Mouse (Mus musculus) liver, embryonic 12.5 days (tissue): ENCODE results near the gene Rpl36a. TPM values are rescaled to one million over a fixed set of nuclear protein-coding genes. Genes with fewer than 3 reads are reported as not detected.
A peak's percentile ranks its signal among the peaks of the same experiment; 100 is the strongest.
"Not testable (repeated sequence)": the region's sequence is repeated elsewhere in the genome, so short reads cannot be mapped to it uniquely, and the experiment has no call there.

Experiments
- ATAC-seq: fragments of 200-750 bp; cut with Nextera tagmentation; 2 replicates; pipeline ENCODE4 v1.8.0; 2017; ENCODE audit warnings: moderate number of reproducible peaks, mild to moderate bottlenecking, moderate library complexity
- H3K27ac ChIP-seq: fragments of 300-500 bp; sonication (generic); 2 replicates; pipeline ENCODE4 v1.5.1; 2016; ENCODE audit warnings: mild to moderate bottlenecking
- H3K27me3 ChIP-seq: fragments of 300-500 bp; sonication (generic); replicated peaks from 2 replicates; pipeline ENCODE4 v1.6.1; 2016; ENCODE audit warnings: mild to moderate bottlenecking, moderate library complexity
- H3K36me3 ChIP-seq: fragments of 300-500 bp; sonication (generic); 2 replicates; pipeline ENCODE4 v1.6.1; 2016; ENCODE audit warnings: mild to moderate bottlenecking, moderate library complexity
- H3K4me1 ChIP-seq: fragments of 300-500 bp; sonication (generic); 2 replicates; pipeline ENCODE4 v1.6.1; 2016
- H3K4me2 ChIP-seq: fragments of 300-500 bp; sonication (generic); 2 replicates; pipeline ENCODE4 v1.6.1; 2016; ENCODE audit warnings: mild to moderate bottlenecking, moderate library complexity
- H3K4me3 ChIP-seq: fragments of 300-500 bp; sonication (generic); 2 replicates; pipeline ENCODE4 v1.5.1; 2016; ENCODE audit warnings: mild to moderate bottlenecking, moderate library complexity
- H3K9ac ChIP-seq: fragments of 300-500 bp; sonication (generic); 2 replicates; pipeline ENCODE4 v1.6.1; 2016; ENCODE audit warnings: mild to moderate bottlenecking, moderate library complexity
- H3K9me3 ChIP-seq: fragments of 300-500 bp; sonication (generic); replicated peaks from 2 replicates; pipeline ENCODE4 v1.6.1; 2016; ENCODE audit warnings: mild to moderate bottlenecking, moderate library complexity
- WGBS: fragments of 180-500 bp; shearing (Covaris S2); methylation state at CpG from one replicate; pipeline ENCODE4 v1.1.7; 2016; ENCODE audit not compliant: insufficient replicate concordance; 5-methylcytosine and 5-hydroxymethylcytosine counted together
- polyA plus RNA-seq: library from polyadenylated mRNA; unstranded; fragments of >200 nt; fragmentation: Nextera tagmentation; extraction: Ambion mirVana; gene quantifications from 2 replicates; pipeline ENCODE4 v1.2.1, GENCODE M21; 2016

Rpl36a gene
- polyA plus RNA-seq: 409 and 421 TPM in 2 replicates

DNA sequence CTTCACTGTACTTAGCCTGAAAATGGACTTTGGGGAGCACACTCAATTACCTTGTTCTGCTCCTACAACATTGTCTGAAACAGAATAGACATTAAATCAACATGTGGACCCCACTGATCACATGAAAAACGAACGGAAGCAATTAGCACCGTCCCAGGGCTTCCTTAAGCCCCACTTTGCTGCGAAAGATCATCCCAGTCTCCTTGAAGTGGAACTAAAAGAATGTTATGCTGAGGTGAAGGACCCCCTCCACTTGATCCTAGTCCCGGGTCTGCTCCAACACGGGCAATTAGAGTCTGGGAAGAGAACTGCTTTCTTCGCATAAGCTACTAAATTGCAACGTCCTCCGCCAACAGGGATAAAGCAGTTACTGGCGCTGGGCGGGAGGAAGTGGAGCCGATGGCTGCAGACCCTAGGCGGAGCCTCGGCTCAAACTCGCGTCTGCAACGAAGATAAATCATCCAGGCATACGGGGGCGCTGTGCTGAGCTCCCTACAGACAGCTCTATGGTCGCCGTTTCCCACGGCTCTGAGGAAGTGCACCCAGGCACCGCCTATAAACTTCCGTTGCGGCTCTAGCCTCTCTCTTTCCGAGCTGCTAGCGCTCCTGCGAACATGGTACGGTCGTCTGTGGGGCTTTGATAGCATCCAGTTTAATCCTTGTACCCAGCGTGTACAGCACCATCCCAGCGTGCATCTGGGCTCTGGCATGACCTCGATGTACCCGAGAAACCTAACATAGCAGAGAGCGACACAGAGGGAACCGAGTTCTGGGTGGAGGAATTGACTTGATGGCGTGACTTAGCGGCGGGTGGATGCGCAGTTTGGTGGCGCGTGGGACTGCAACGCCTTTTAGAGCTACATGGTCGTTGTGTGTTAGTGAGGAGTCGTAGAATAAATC lies at the start of gene Rpl36a:
Gene Rpl36a (plus strand): TSS at position 552 of the 900 bp plus-strand sequence.
- peak within 1 kb of the TSS; percentile 82 for H3K27ac ChIP-seq
- H3K27me3 ChIP-seq: no peaks in the 10 kb centered on the region
- peaks cover 44% of the 10 kb centered on the region for H3K4me1 ChIP-seq
- 10% methylated on average over 45 of the region's 45 CpGs for WGBS
- peak within 1 kb of the TSS; percentile 65 for H3K4me3 ChIP-seq
- H3K9ac ChIP-seq: peak within 1 kb of the TSS; percentile 78
- ATAC-seq: peak; percentile 92
- peak within 1 kb of the TSS; percentile 68 for H3K4me2 ChIP-seq
- no peaks in the 10 kb centered on the region for H3K9me3 ChIP-seq
- H3K36me3 ChIP-seq: peaks cover 25% of the 10 kb centered on the region

DNA sequence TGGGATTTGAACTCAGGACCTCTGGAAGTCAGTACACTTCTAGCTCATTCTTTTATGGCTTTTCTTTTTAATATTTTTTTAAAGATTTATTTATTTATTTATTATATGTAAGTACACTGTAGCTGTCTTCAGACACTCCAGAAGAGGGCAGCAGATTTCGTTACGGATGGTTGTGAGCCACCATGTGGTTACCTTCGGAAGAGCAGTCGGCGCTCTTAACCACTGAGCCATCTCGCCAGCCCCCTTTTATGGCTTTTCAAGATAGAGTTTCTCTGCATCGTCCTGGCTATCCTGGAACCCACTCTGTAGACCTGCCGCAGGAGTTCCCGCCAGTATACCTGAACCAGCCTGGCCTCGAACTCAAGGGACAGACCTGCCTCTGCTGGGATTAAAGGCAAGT lies 45.7 kb upstream of the Rpl36a start:
- H3K9ac ChIP-seq: peak overlapping the region; percentile 76
- ATAC-seq: peak; percentile 43

DNA sequence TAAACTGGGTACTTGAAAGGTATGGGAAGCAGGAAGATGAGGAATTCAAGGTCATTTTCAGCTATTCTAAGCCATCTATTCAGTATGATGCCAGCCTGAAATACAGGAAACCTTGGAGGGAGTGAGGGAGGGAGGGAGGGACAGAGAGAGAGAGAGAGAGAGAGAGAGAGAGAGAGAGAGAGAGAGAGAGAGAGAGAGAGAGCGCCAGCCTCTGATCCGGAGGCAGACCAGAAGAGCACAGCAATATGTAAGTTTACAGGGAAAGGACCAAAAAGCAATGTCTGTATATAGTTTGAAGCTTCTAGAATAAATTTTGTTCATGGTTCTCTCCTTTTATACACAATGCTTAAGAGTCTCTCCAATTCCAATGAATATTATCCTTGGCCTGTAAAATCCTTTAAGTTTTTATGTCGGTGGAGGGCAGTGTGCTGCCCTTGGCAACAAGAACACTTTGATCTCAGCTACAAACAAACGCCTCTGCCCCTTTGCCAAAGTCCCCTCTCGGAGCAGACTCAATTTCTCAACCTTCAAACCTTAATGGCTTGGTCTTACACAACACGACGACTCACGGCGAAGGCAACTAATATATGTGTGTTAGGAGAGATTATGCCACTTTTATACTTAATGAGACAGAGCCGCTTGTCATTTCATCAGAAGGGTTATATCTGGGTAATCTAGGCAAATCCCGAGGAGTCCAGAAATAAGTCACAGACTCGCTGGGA lies 44.9 kb upstream of the Rpl36a start:
- 0 out of 2 replicates have a peak, but pooled peaks cover 6% of the 10 kb centered on the region for H3K4me1 ChIP-seq
- H3K27me3 ChIP-seq: no peaks in the 10 kb centered on the region
- no peaks in the 10 kb centered on the region for H3K9me3 ChIP-seq
- H3K36me3 ChIP-seq: peaks cover 21% of the 10 kb centered on the region
- peak overlapping the region; percentile 73 for H3K4me2 ChIP-seq
- peak overlapping the region; percentile 67 for H3K27ac ChIP-seq
- peak overlapping the region; percentile 68 for H3K4me3 ChIP-seq
- no peak; the same call in 1 of the 2 replicates for ATAC-seq
- H3K9ac ChIP-seq: peak overlapping the region; percentile 76
- 15% methylated on average over 12 of the region's 12 CpGs for WGBS

More for the DNA sequence above, 45.7 kb upstream of the Rpl36a start:
- Histone ChIP-seq H3K4me3 (peak overlapping the region; percentile 68), H3K36me3 (peaks cover 25% of the 10 kb centered on the region), H3K27ac (0 out of 2 replicates have a peak overlapping the region, but pooled peaks have one; percentile 36), H3K4me2 (peak overlapping the region; percentile 73)
- whole genome bisulfite sequencing: 22% methylated on average over 10 of the region's 10 CpGs
- H3K27me3 ChIP-seq, H3K4me1 ChIP-seq, H3K9me3 ChIP-seq: not testable (repeated sequence)

- Histone ChIP-seq H3K27ac (peak within 1 kb of the TSS; percentile 85), H3K9me3 (no peaks in the 10 kb centered on the region), H3K36me3 (peaks cover 16% of the 10 kb centered on the region), H3K4me1 (0 out of 2 replicates have a peak, but pooled peaks cover 6% of the 10 kb centered on the region), H3K4me2 (peak within 1 kb of the TSS; percentile 73), H3K27me3 (no peaks in the 10 kb centered on the region), H3K4me3 (peak within 1 kb of the TSS; percentile 68), H3K9ac (peak within 1 kb of the TSS; percentile 76)
- peak; percentile 90 for ATAC-seq
- WGBS: 6% methylated on average over 35 of the region's 61 CpGs
Observed at GRCm38 (mm10) chrX:134541145-134541954, 44.1 kb upstream of the Rpl36a start, which contains the start of gene Timm8a1. TSS of gene Timm8a1 (minus strand) at chrX:134541865.

GRCm38 (mm10) chrX:134541955-134542308 lies 43.5 kb upstream of the Rpl36a start:
- 10% methylated on average over 6 of the region's 6 CpGs for WGBS
- Histone ChIP-seq H3K36me3 (peaks cover 13% of the 10 kb centered on the region), H3K4me1 (0 out of 2 replicates have a peak, but pooled peaks cover 6% of the 10 kb centered on the region), H3K27ac (peak overlapping the region; percentile 85), H3K27me3 (no peaks in the 10 kb centered on the region), H3K9me3 (no peaks in the 10 kb centered on the region), H3K4me2 (peak overlapping the region; percentile 73), H3K9ac (peak overlapping the region; percentile 76), H3K4me3 (peak overlapping the region; percentile 68)
- peak; percentile 22; the same call in 1 of the 2 replicates for ATAC-seq

DNA sequence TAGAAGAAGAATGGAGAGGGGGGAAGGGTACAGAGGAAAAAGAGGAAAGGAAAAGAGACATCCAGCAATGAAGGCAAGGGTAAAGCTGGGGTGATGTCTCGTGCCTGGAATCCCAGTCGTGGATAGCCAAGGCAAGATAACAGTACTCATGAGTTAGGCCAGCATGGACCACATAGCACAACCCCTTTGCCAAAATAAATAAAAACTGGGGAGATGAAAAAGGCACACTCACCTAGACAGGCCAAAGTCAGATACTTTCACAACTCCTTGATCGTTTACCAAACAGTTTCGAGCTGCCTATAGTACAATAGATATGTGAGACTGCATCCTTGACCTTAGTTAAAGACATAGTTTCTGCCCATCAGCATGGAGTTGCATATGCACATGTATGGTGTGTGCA lies 38.1 kb upstream of the Rpl36a start:
- Histone ChIP-seq H3K36me3 (peaks cover 14% of the 10 kb centered on the region; the same call in 1 of the 2 replicates), H3K9me3 (no peaks in the 10 kb centered on the region), H3K27ac (no peak overlapping the region), H3K4me3 (no peak overlapping the region), H3K4me2 (no peak overlapping the region), H3K4me1 (0 out of 2 replicates have a peak, but pooled peaks cover 2% of the 10 kb centered on the region), H3K9ac (no peak overlapping the region), H3K27me3 (no peaks in the 10 kb centered on the region)
- WGBS: 82% methylated on average over 4 of the region's 4 CpGs
- no peak for ATAC-seq

DNA sequence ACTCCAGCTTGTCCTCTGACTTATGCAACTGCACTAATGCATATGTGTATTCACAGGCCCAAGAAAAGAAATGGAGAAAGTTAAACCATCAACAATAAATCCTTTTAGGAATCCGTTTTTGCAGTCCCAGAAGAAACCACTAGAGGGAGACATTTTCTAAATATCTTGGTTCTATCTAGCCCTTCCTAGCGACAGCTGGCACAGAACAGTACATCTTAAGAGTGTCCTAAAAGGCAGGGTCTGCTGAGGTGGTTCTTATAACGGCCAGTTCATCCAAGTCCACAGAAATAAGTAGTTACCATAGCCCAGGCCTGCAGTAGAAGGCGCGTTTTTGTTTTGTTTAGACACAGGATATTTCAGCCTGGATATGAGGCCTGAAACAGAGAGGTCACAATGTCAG lies 34.6 kb upstream of the Rpl36a start:
- no peaks in the 10 kb centered on the region for H3K27me3 ChIP-seq
- no peak overlapping the region for H3K4me2 ChIP-seq
- no peaks in the 10 kb centered on the region for H3K4me1 ChIP-seq
- H3K4me3 ChIP-seq: no peak overlapping the region
- H3K9ac ChIP-seq: no peak overlapping the region
- 8% methylated on average over 5 of the region's 5 CpGs for WGBS
- no peak for ATAC-seq
- no peaks in the 10 kb centered on the region for H3K9me3 ChIP-seq
- H3K27ac ChIP-seq: no peak overlapping the region
- peaks cover 17% of the 10 kb centered on the region; the same call in 1 of the 2 replicates for H3K36me3 ChIP-seq

GRCm38 (mm10) chrX:134553326-134553725 lies 32.1 kb upstream of the Rpl36a start:
- 78% methylated on average over 4 of the region's 4 CpGs for WGBS
- H3K27ac ChIP-seq: no peak overlapping the region

GRCm38 (mm10) chrX:134554425-134554824 lies 31.0 kb upstream of the Rpl36a start:
- Histone ChIP-seq H3K4me3 (no peak overlapping the region), H3K36me3 (peaks cover 4% of the 10 kb centered on the region; the same call in 1 of the 2 replicates), H3K27me3 (no peaks in the 10 kb centered on the region), H3K27ac (no peak overlapping the region), H3K4me1 (no peaks in the 10 kb centered on the region), H3K9ac (no peak overlapping the region), H3K9me3 (no peaks in the 10 kb centered on the region), H3K4me2 (no peak overlapping the region)
- ATAC-seq: no peak
- WGBS: 81% methylated on average over 6 of the region's 6 CpGs

More at GRCm38 (mm10) chrX:134553326-134553725, 32.1 kb upstream of the Rpl36a start:
- Histone ChIP-seq H3K9me3 (no peaks in the 10 kb centered on the region), H3K9ac (no peak overlapping the region), H3K4me3 (no peak overlapping the region), H3K27me3 (no peaks in the 10 kb centered on the region), H3K4me2 (no peak overlapping the region), H3K4me1 (no peaks in the 10 kb centered on the region), H3K36me3 (peaks cover 9% of the 10 kb centered on the region; the same call in 1 of the 2 replicates)
- ATAC-seq: no peak

DNA sequence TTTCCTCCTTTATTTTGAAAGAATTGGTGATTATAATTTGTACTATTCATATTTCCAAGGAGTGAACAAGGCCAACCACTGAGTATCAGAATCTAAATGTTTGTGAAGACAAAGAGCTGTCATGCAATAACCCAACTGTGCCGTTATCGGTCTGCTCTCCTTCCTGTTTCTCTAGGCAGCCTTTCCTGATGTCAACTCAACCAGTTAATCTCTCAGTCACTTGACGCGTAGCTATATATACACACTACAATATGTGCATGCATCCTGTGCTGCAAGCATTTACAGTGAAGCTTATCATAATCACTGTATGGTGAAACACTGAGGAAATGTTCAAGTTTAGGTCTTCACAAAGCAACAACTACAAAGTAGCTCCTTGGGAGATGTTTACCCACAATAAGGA lies 21.1 kb upstream of the Rpl36a start:
- 21% methylated on average over 4 of the region's 4 CpGs for WGBS
- H3K27me3 ChIP-seq: no peaks in the 10 kb centered on the region
- no peak overlapping the region for H3K9ac ChIP-seq
- no peak overlapping the region for H3K4me2 ChIP-seq
- ATAC-seq: peak; percentile 52
- H3K4me1 ChIP-seq: no peaks in the 10 kb centered on the region
- no peaks in the 10 kb centered on the region for H3K36me3 ChIP-seq
- H3K4me3 ChIP-seq: no peak overlapping the region
- no peak overlapping the region for H3K27ac ChIP-seq
- no peaks in the 10 kb centered on the region for H3K9me3 ChIP-seq

DNA sequence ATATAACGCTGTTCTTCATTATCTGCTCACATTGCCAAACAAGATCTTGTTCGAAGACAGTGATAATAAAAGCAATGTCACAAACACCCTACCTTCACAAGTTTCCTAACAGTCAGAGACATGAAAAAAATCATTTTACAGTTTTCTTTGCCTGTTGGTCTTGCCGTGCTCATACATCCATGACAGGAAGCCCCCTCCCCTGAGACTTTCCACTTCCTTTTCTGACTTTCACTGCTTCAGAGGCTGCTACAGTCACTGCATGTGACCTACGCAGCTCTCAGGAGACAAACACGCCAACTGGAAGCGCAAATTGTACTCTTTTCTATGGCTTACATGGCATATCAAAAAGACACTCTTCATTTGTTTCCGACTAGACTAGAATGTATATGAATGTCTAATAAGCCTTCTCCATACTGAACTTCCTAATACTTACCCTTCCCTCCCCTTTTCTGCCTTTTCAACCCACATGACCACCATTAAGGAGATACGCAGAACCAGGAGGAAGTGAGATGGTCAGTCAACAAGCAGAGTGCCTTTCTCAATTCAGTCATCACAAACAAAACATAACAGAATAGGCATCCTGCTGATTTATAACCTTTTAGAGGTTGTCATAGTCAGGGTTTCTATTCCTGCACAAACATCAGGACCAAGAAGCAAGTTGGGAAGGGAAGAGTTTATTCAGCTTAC lies 18.8 kb upstream of the Rpl36a start:
- H3K9me3 ChIP-seq: no peaks in the 10 kb centered on the region

More for the DNA sequence above, 18.8 kb upstream of the Rpl36a start:
- Histone ChIP-seq H3K4me1 (no peaks in the 10 kb centered on the region), H3K4me2 (no peak overlapping the region), H3K27ac (no peak overlapping the region), H3K9ac (no peak overlapping the region), H3K4me3 (no peak overlapping the region), H3K27me3 (no peaks in the 10 kb centered on the region), H3K36me3 (no peaks in the 10 kb centered on the region)
- ATAC-seq: no peak
- WGBS: 65% methylated on average over 8 of the region's 8 CpGs
